Mouse (Mus musculus) neural tube, embryonic 14.5 days (tissue): ENCODE results near the gene Kyat1. TPM values are rescaled to one million over a fixed set of nuclear protein-coding genes. Genes with fewer than 3 reads are reported as not detected.
"Not testable (repeated sequence)": the region's sequence is repeated elsewhere in the genome, so short reads cannot be mapped to it uniquely, and the experiment has no call there.

Experiments
- ATAC-seq: fragments of 200-750 bp; cut with Nextera tagmentation; 2 replicates; pipeline ENCODE4 v1.8.0; 2017; ENCODE audit warnings: low read depth, mild to moderate bottlenecking, moderate TSS enrichment, moderate library complexity
- H3K27ac ChIP-seq: fragments of 300-500 bp; sonication (generic); 2 replicates; pipeline ENCODE4 v1.5.1; 2014; ENCODE audit warnings: low read depth, mild to moderate bottlenecking, control low read depth, low read length, moderate library complexity, mixed read lengths
- H3K27me3 ChIP-seq: fragments of 300-500 bp; sonication (generic); 2 replicates; pipeline ENCODE4 v1.6.1; 2014; ENCODE audit warnings: low read length; ENCODE audit not compliant: control insufficient read depth, insufficient read depth
- H3K36me3 ChIP-seq: fragments of 300-500 bp; sonication (generic); 2 replicates; pipeline ENCODE4 v1.6.1; 2014; ENCODE audit warnings: low read length, mixed read lengths; ENCODE audit not compliant: control insufficient read depth, insufficient read depth
- H3K4me1 ChIP-seq: fragments of 300-500 bp; sonication (generic); 2 replicates; pipeline ENCODE4 v1.6.1; 2014; ENCODE audit warnings: low read length; ENCODE audit not compliant: control insufficient read depth, insufficient read depth
- H3K4me2 ChIP-seq: fragments of 300-500 bp; sonication (generic); 2 replicates; pipeline ENCODE4 v1.6.1; 2014; ENCODE audit warnings: mild to moderate bottlenecking, low read depth, low read length, control low read depth
- H3K4me3 ChIP-seq: fragments of 300-500 bp; sonication (generic); 2 replicates; pipeline ENCODE4 v1.5.1; 2014; ENCODE audit warnings: low read depth, low read length, control low read depth, mixed read lengths
- H3K9ac ChIP-seq: fragments of 300-500 bp; sonication (generic); replicated peaks from 2 replicates; pipeline ENCODE4 v1.6.1; 2014; ENCODE audit warnings: low read depth, mild to moderate bottlenecking, control low read depth, low read length, mixed read lengths
- H3K9me3 ChIP-seq: fragments of 300-500 bp; sonication (generic); 2 replicates; pipeline ENCODE4 v1.6.1; 2016; ENCODE audit warnings: low read length; ENCODE audit not compliant: control insufficient read depth
- WGBS: fragments of 180-500 bp; shearing (Covaris S2); extraction: QIAGEN DNeasy Blood & Tissue Kit; methylation state at CpG from one replicate; pipeline ENCODE4 v1.1.7; 2014; 5-methylcytosine and 5-hydroxymethylcytosine counted together
- polyA plus RNA-seq: library from polyadenylated mRNA; unstranded; fragments of >200 nt; fragmentation: Nextera tagmentation; extraction: Ambion mirVana; gene quantifications from 2 replicates; pipeline ENCODE4 v1.2.1, GENCODE M21; 2014

The Kyat1 gene
- polyA plus RNA-seq, 1 experiment from 2014 or later = 19.5 TPM

DNA sequence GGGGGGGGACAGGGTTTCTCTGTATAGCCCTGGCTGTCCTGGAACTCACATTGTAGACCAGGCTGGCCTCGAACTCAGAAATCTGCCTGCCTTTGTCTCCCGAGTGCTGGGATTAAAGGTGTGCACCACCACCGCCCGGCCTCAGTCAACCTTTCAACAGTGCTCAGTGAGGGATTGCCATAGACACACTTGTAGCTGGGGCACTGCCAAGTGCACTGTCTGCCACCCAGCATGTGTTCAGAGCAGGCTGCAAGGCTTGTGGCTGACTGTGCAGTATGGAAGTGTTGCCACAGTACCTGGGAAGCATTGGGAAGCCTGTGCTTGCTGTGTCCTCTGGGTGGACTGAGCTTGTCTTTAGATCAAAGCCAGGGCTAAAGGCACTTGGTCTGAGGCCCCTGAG, 65.6 kb downstream of the Kyat1 start:
- ATAC-seq, H3K9me3 ChIP-seq, H3K4me3 ChIP-seq, H3K27ac ChIP-seq, H3K4me1 ChIP-seq, H3K9ac ChIP-seq, H3K27me3 ChIP-seq, H3K4me2 ChIP-seq: not testable (repeated sequence)
- H3K36me3 ChIP-seq = peaks cover 53% of the 10 kb centered on the region
- WGBS = 89% methylated on average over 4 of the region's 4 CpGs

DNA sequence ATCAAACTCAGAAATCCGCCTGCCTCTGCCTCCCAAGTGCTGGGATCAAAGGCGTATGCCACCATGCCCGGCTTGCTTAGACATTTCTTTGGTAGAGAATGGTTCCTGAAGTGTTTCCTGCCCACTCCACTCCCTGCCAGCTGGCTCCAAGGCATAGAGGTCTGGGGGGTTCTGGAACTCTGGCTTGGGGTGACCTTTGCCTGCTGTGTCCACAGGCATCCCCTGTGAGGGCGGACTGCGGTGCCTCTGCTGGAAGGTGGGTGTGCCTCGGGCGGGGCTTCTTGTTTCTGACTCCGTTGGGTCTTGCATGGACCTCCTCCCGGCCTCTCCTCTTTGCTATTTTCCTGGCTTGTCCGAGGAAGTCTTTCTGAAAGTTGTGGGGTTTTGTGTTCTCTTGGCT, 69.2 kb downstream of the Kyat1 start:
- no peak for ATAC-seq
- no peak overlapping the region for H3K9ac ChIP-seq
- no peaks in the 10 kb centered on the region for H3K27me3 ChIP-seq
- 91% methylated on average over 10 of the region's 10 CpGs for WGBS
- no peak overlapping the region for H3K4me3 ChIP-seq
- H3K27ac ChIP-seq = no peak overlapping the region
- H3K4me2 ChIP-seq = no peak overlapping the region
- H3K4me1 ChIP-seq = peaks cover 18% of the 10 kb centered on the region
- peaks cover 25% of the 10 kb centered on the region for H3K36me3 ChIP-seq
- no peaks in the 10 kb centered on the region for H3K9me3 ChIP-seq

Other genes with a start within 250 kb of the Kyat1 start
- 381 and 422 TPM in 2 replicates for gene Sptan1, start 240.3 kb downstream of the Kyat1 start, polyA plus RNA-seq
- 57.4 and 74.1 TPM in 2 replicates for gene Wdr34, start 157.0 kb downstream of the Kyat1 start, polyA plus RNA-seq
- gene Set, start 148.5 kb downstream of the Kyat1 start, polyA plus RNA-seq = 315 and 363 TPM in 2 replicates
- gene Pkn3, start 128.2 kb downstream of the Kyat1 start, polyA plus RNA-seq = 0.70 and 1.5 TPM in 2 replicates
- gene Zdhhc12, start 112.2 kb downstream of the Kyat1 start, polyA plus RNA-seq = 24.6 and 28.8 TPM in 2 replicates
- 16.0 and 20.9 TPM in 2 replicates for gene Zer1, start 81.3 kb downstream of the Kyat1 start, polyA plus RNA-seq
- 20.3 and 23.6 TPM in 2 replicates for gene Tbc1d13, start 72.1 kb downstream of the Kyat1 start, polyA plus RNA-seq
- gene Endog, start 34.4 kb downstream of the Kyat1 start, polyA plus RNA-seq = 27.1 and 30.4 TPM in 2 replicates
- 59.5 and 64.2 TPM in 2 replicates for gene Spout1, start 27.4 kb downstream of the Kyat1 start, polyA plus RNA-seq
- 54.0 and 62.2 TPM in 2 replicates for gene Lrrc8a, start 31.9 kb upstream of the Kyat1 start, polyA plus RNA-seq
- 0.15 and 0.17 TPM in 2 replicates for gene Gm28035, start 34.7 kb upstream of the Kyat1 start, polyA plus RNA-seq
- 4.5 and 5.1 TPM in 2 replicates for gene Phyhd1, start 60.4 kb upstream of the Kyat1 start, polyA plus RNA-seq
- not detected in 2 replicates for gene Gm28038, start 75.2 kb upstream of the Kyat1 start, polyA plus RNA-seq
- gene Dolk, start 80.5 kb upstream of the Kyat1 start, polyA plus RNA-seq = 36.4 and 39.4 TPM in 2 replicates
- 21.8 and 25.3 TPM in 2 replicates for gene Nup188, start 80.5 kb upstream of the Kyat1 start, polyA plus RNA-seq
- gene Sh3glb2, start 153.5 kb upstream of the Kyat1 start, polyA plus RNA-seq = 132 and 145 TPM in 2 replicates
- gene Miga2, start 158.4 kb upstream of the Kyat1 start, polyA plus RNA-seq = 28.9 and 30.9 TPM in 2 replicates
- 51.5 and 57.7 TPM in 2 replicates for gene Dolpp1, start 186.4 kb upstream of the Kyat1 start, polyA plus RNA-seq
- gene Crat, start 210.0 kb upstream of the Kyat1 start, polyA plus RNA-seq = 27.7 and 32.4 TPM in 2 replicates
- gene Ptpa, start 210.2 kb upstream of the Kyat1 start, polyA plus RNA-seq = 65.8 and 70.7 TPM in 2 replicates